Mouse (Mus musculus) spleen, adult 10 weeks (tissue): Measurements from ENCODE around the gene Gm11568. TPM values are rescaled to one million over a fixed set of nuclear protein-coding genes. Genes with fewer than 3 reads are reported as not detected.

Experiments used
- polyA plus RNA-seq: library from polyadenylated mRNA; stranded (reverse); fragments of 350-450 nt; fragmentation: Illumina TruSeq; extraction: RNeasy Lipid Tissue Mini Kit (QIAGEN cat#74804); gene quantifications from one replicate; pipeline ENCODE4 v1.2.3, GENCODE M21; 2015; ENCODE audit warnings: low replicate concordance; ENCODE audit not compliant: insufficient read depth

The Gm11568 gene
- not detected for polyA plus RNA-seq

GRCm38 (mm10) chr11:99857617-99858016 lies at the start of gene Gm11568:
TSS of gene Gm11568 (plus strand) at chr11:99857917.

DNA sequence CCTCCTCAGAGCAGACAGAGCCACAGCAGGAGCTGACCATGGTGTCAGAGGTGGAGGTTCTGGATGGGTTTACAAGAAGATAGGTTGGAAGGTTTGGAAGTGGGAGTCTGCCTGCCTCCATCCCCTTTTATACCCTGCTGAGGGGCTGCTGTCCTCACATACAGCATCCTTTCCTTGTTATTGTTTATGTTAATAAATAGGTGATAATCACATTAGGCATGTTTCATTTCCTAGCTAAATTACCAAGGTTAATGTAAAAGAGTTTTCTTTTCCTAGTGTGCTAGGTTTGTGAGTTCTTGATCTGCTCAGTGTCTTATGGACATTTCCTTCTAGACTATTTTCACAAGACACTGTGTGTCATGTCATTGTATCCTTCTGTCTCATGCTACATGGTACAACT lies 47.9 kb upstream of the Gm11568 start, which contains the start of gene Krtap4-13:
Krtap4-13 (minus strand) TSS at position 101 of the 400 bp plus-strand sequence.

GRCm38 (mm10) chr11:99815566-99815965 lies 42.2 kb upstream of the Gm11568 start, which contains the start of gene Gm11564:
TSS of gene Gm11564 (minus strand) at chr11:99815666.

DNA sequence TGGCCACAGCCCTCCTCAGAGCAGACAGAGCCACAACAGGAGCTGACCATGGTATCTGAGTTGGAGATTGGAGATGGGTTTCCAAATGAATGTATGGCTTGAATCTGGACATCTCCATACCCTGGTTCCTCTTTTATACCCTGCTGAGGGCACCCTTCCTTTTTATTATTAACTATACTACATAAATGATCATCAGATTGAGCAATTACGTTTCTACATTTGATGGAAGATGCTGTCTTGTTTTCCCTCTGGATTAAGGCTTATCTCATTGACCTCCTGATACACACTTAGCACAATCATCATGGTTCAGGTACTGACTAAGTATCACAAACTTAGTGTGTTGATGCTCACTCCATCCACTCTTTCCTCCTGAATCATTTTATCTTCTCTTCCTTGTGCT lies 19.8 kb upstream of the Gm11568 start, which contains the start of gene 2300003K06Rik:
2300003K06Rik (minus strand) TSS at position 101 of the 400 bp plus-strand sequence.

GRCm38 (mm10) chr11:99851508-99851907 lies 6.2 kb upstream of the Gm11568 start, which contains the start of gene Krtap4-16:
TSS of gene Krtap4-16 (minus strand) at chr11:99851608.

DNA sequence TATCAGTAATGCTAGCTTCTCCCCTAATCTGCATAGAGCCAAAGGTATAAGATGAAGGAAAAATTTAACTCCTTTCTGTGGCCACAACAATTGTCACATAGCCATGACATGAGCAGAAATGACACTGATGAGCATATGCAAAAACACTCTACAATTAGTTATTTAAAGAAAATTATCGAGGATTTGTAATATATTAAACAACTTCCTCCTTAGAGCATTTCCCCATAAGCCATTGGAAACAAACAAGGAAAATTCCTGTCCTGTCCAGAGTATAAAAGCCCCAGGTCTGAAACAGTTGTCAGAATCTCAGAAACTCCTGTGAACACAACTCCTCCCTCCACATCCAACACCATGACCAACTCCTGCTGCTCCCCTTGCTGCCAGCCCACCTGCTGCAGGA lies 6.5 kb downstream of the Gm11568 start, which contains the start of gene Gm11559:
Gm11559 (plus strand) TSS at position 301 of the 400 bp plus-strand sequence.

GRCm38 (mm10) chr11:99873089-99873488 lies 15.4 kb downstream of the Gm11568 start, which contains the start of gene Krtap9-1:
TSS of gene Krtap9-1 (plus strand) at chr11:99873389.

GRCm38 (mm10) chr11:99878887-99879286 lies 21.2 kb downstream of the Gm11568 start, which contains the start of gene Gm11567:
TSS of gene Gm11567 (plus strand) at chr11:99879187.

DNA sequence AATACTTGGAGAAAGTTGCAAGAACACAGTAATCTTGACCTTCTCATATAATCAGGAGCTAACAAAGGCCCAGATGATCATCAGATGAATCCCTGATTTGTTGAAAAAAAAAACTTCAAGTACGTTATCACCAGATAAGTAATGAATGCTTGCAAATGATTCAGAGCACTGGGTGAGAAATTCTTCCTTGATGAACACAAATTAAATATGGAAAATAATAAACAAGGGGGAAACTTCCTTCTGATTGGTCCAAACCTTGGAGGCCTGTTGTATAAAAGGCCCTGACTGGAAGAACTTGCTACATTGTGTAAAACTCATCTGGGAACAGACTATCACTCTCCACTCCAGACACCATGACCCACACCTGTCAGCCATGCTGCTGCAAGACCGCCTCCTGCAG lies 49.9 kb downstream of the Gm11568 start, which contains the start of gene Krtap31-1:
Krtap31-1 (plus strand) TSS at position 301 of the 400 bp plus-strand sequence.

Other genes starting within 250 kb of the Gm11568 start
- gene Gm11937, start 247.7 kb upstream of the Gm11568 start, polyA plus RNA-seq: not detected
- gene Krtap2-4, start 243.1 kb upstream of the Gm11568 start, polyA plus RNA-seq: not detected
- gene Gm11562, start 237.5 kb upstream of the Gm11568 start, polyA plus RNA-seq: not detected
- gene Krtap4-1, start 229.7 kb upstream of the Gm11568 start, polyA plus RNA-seq: not detected
- gene Krtap4-2, start 222.8 kb upstream of the Gm11568 start, polyA plus RNA-seq: not detected
- gene Krtap4-7, start 213.8 kb upstream of the Gm11568 start, polyA plus RNA-seq: not detected
- not detected for gene Gm11555, start 207.7 kb upstream of the Gm11568 start, polyA plus RNA-seq
- not detected for gene Gm11563, start 199.0 kb upstream of the Gm11568 start, polyA plus RNA-seq
- gene Krtap4-6, start 192.0 kb upstream of the Gm11568 start, polyA plus RNA-seq: not detected
- gene Gm14190, start 167.2 kb upstream of the Gm11568 start, polyA plus RNA-seq: not detected
- not detected for gene Gm14180, start 123.6 kb upstream of the Gm11568 start, polyA plus RNA-seq
- gene Gm11595, start 85.0 kb upstream of the Gm11568 start, polyA plus RNA-seq: not detected
- not detected for gene Krtap4-8, start 77.2 kb upstream of the Gm11568 start, polyA plus RNA-seq
- not detected for gene Krtap4-9, start 72.7 kb upstream of the Gm11568 start, polyA plus RNA-seq
- gene Gm11596, start 64.5 kb upstream of the Gm11568 start, polyA plus RNA-seq: not detected
- not detected for gene Gm11569, start 59.0 kb upstream of the Gm11568 start, polyA plus RNA-seq
- gene Gm11554, start 53.5 kb upstream of the Gm11568 start, polyA plus RNA-seq: not detected
- not detected for gene Krtap4-13, start 48.0 kb upstream of the Gm11568 start, polyA plus RNA-seq
- gene Gm11564, start 42.3 kb upstream of the Gm11568 start, polyA plus RNA-seq: not detected
- not detected for gene 2300003K06Rik, start 19.9 kb upstream of the Gm11568 start, polyA plus RNA-seq
- not detected for gene Krtap4-16, start 6.3 kb upstream of the Gm11568 start, polyA plus RNA-seq
- not detected for gene Gm11559, start 6.6 kb downstream of the Gm11568 start, polyA plus RNA-seq
- not detected for gene Krtap9-1, start 15.5 kb downstream of the Gm11568 start, polyA plus RNA-seq
- gene Gm11567, start 21.3 kb downstream of the Gm11568 start, polyA plus RNA-seq: not detected
- gene Krtap31-1, start 50.0 kb downstream of the Gm11568 start, polyA plus RNA-seq: not detected
- gene Gm11565, start 56.8 kb downstream of the Gm11568 start, polyA plus RNA-seq: not detected
- not detected for gene Krtap31-2, start 78.4 kb downstream of the Gm11568 start, polyA plus RNA-seq
- gene Krtap9-5, start 90.6 kb downstream of the Gm11568 start, polyA plus RNA-seq: not detected
- gene Krtap29-1, start 121.1 kb downstream of the Gm11568 start, polyA plus RNA-seq: not detected
- not detected for gene Krtap16-1, start 128.7 kb downstream of the Gm11568 start, polyA plus RNA-seq
- not detected for gene Krtap17-1, start 136.1 kb downstream of the Gm11568 start, polyA plus RNA-seq
- gene Krt33a, start 158.3 kb downstream of the Gm11568 start, polyA plus RNA-seq: not detected
- gene Krt33b, start 172.0 kb downstream of the Gm11568 start, polyA plus RNA-seq: not detected
- not detected for gene Krt34, start 183.6 kb downstream of the Gm11568 start, polyA plus RNA-seq
- not detected for gene Krt31, start 192.6 kb downstream of the Gm11568 start, polyA plus RNA-seq
- not detected for gene Krt32, start 230.3 kb downstream of the Gm11568 start, polyA plus RNA-seq
- not detected for gene Krt35, start 238.3 kb downstream of the Gm11568 start, polyA plus RNA-seq
- not detected for gene Krt36, start 247.7 kb downstream of the Gm11568 start, polyA plus RNA-seq